Mouse (Mus musculus) liver, embryonic 12.5 days (tissue): ENCODE measurements around the gene Metap1d. TPM values are rescaled to one million over a fixed set of nuclear protein-coding genes. Genes with fewer than 3 reads are reported as not detected.

Experiments
- ATAC-seq: fragments of 200-750 bp; cut with Nextera tagmentation; 2 replicates; pipeline ENCODE4 v1.8.0; 2017; ENCODE audit warnings: moderate number of reproducible peaks, mild to moderate bottlenecking, moderate library complexity
- H3K27ac ChIP-seq: fragments of 300-500 bp; sonication (generic); 2 replicates; pipeline ENCODE4 v1.5.1; 2016; ENCODE audit warnings: mild to moderate bottlenecking
- H3K27me3 ChIP-seq: fragments of 300-500 bp; sonication (generic); replicated peaks from 2 replicates; pipeline ENCODE4 v1.6.1; 2016; ENCODE audit warnings: mild to moderate bottlenecking, moderate library complexity
- H3K36me3 ChIP-seq: fragments of 300-500 bp; sonication (generic); 2 replicates; pipeline ENCODE4 v1.6.1; 2016; ENCODE audit warnings: mild to moderate bottlenecking, moderate library complexity
- H3K4me1 ChIP-seq: fragments of 300-500 bp; sonication (generic); 2 replicates; pipeline ENCODE4 v1.6.1; 2016
- H3K4me2 ChIP-seq: fragments of 300-500 bp; sonication (generic); 2 replicates; pipeline ENCODE4 v1.6.1; 2016; ENCODE audit warnings: mild to moderate bottlenecking, moderate library complexity
- H3K4me3 ChIP-seq: fragments of 300-500 bp; sonication (generic); 2 replicates; pipeline ENCODE4 v1.5.1; 2016; ENCODE audit warnings: mild to moderate bottlenecking, moderate library complexity
- H3K9ac ChIP-seq: fragments of 300-500 bp; sonication (generic); 2 replicates; pipeline ENCODE4 v1.6.1; 2016; ENCODE audit warnings: mild to moderate bottlenecking, moderate library complexity
- H3K9me3 ChIP-seq: fragments of 300-500 bp; sonication (generic); replicated peaks from 2 replicates; pipeline ENCODE4 v1.6.1; 2016; ENCODE audit warnings: mild to moderate bottlenecking, moderate library complexity
- WGBS: fragments of 180-500 bp; shearing (Covaris S2); methylation state at CpG from one replicate; pipeline ENCODE4 v1.1.7; 2016; ENCODE audit not compliant: insufficient replicate concordance; 5-methylcytosine and 5-hydroxymethylcytosine counted together
- polyA plus RNA-seq: library from polyadenylated mRNA; unstranded; fragments of >200 nt; fragmentation: Nextera tagmentation; extraction: Ambion mirVana; gene quantifications from 2 replicates; pipeline ENCODE4 v1.2.1, GENCODE M21; 2016

Gene Metap1d
- polyA plus RNA-seq, result 27.1 and 30.2 TPM in 2 replicates

- H3K4me2 ChIP-seq, result peak within 1 kb of the TSS; percentile 78
- peak within 1 kb of the TSS; percentile 78 for H3K27ac ChIP-seq
- WGBS, result under 1% methylated on average over 61 of the region's 61 CpGs
- no peaks in the 10 kb centered on the region for H3K36me3 ChIP-seq
- peaks cover 60% of the 10 kb centered on the region for H3K4me1 ChIP-seq
- peak; percentile 93 for ATAC-seq
- H3K4me3 ChIP-seq, result peak within 1 kb of the TSS; percentile 77
- peaks cover 19% of the 10 kb centered on the region for H3K27me3 ChIP-seq
- H3K9ac ChIP-seq, result peak within 1 kb of the TSS; percentile 75
- H3K9me3 ChIP-seq, result no peaks in the 10 kb centered on the region
Observed at GRCm38 (mm10) chr2:71453161-71453916, at the start of gene Metap1d. Gene Metap1d (plus strand): TSS chr2:71453276.

DNA sequence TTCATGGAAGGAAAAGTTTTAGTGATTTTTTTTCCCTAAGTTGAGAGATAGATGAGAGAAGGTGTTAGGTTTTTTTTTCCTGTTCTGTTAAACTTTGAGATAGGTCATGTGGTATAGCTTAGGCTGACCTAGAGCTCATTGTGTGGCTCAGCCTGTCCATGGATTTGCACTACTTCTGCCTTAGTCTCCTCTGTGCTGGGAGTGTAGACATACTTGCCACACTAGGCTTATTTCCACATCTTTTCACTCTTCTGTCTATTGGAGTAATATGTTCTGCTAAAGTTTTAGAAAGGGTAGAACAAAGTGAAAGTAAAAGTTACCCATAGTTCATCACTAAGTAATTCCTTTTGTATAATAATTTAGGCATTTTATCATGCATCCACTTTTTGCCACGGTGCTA lies 47.5 kb upstream of the Metap1d start:
- no peaks in the 10 kb centered on the region for H3K4me1 ChIP-seq
- ATAC-seq, result no peak
- WGBS, result 88% methylated on average over 1 of the region's 1 CpGs
- H3K9me3 ChIP-seq, result no peaks in the 10 kb centered on the region
- H3K4me3 ChIP-seq, result no peak overlapping the region
- H3K9ac ChIP-seq, result no peak overlapping the region
- peaks cover 73% of the 10 kb centered on the region for H3K36me3 ChIP-seq
- no peaks in the 10 kb centered on the region for H3K27me3 ChIP-seq
- no peak overlapping the region for H3K27ac ChIP-seq
- H3K4me2 ChIP-seq, result no peak overlapping the region

DNA sequence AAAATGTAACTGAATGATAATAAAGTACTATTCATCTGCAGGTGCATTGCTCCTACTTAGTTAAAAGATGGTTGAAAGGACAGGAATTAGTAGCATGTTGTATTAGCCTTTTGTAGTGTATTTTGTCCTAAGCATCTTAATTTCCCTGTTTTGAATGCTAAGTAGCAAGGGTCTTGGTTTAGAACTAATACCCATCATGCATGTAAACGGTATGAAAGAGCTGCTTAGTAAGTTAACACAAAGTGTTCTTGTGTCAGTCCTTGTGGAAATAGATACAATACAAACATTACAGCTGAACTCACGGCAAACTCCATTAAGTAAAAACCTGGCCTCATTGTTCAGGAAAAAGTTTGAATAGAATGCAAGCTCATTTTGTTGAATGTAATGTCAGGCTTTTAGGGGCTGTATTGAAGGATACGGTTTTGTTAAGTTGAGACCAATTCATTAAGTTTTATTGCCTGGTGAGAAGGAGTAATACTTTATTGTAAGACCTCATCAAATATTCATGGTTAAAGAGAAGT lies 34.3 kb upstream of the Metap1d start:
- H3K9ac ChIP-seq, result no peak overlapping the region
- H3K27me3 ChIP-seq, result no peaks in the 10 kb centered on the region
- H3K27ac ChIP-seq, result no peak overlapping the region
- WGBS, result 90% methylated on average over 3 of the region's 3 CpGs
- ATAC-seq, result no peak
- no peak overlapping the region for H3K4me2 ChIP-seq
- H3K9me3 ChIP-seq, result no peaks in the 10 kb centered on the region
- H3K36me3 ChIP-seq, result peaks cover 60% of the 10 kb centered on the region
- peaks cover 8% of the 10 kb centered on the region; the same call in 1 of the 2 replicates for H3K4me1 ChIP-seq
- no peak overlapping the region for H3K4me3 ChIP-seq

DNA sequence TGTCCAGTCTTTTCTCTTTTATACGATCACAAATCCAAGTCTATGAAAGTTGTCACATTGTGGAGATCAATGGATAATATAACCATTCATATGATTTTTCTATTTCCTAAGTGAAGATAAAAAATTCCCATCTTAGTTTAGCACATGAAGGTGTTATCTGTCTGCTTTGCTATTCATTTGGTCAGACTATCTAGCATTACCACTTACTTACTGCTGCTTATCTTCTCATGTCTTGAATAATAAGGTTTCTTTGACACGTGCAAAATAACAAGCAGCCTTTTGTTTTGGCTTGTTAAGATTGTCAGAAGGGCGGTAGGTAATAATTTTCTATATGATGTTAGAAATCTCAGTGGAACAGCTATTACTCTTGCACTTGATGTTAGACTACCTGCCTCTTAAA lies 33.7 kb upstream of the Metap1d start:
- peaks cover 59% of the 10 kb centered on the region for H3K36me3 ChIP-seq
- H3K9ac ChIP-seq, result no peak overlapping the region
- WGBS, result 50% methylated on average over 3 of the region's 3 CpGs
- H3K27me3 ChIP-seq, result no peaks in the 10 kb centered on the region
- H3K4me2 ChIP-seq, result no peak overlapping the region
- ATAC-seq, result no peak
- H3K9me3 ChIP-seq, result no peaks in the 10 kb centered on the region
- no peak overlapping the region for H3K27ac ChIP-seq
- peaks cover 13% of the 10 kb centered on the region for H3K4me1 ChIP-seq
- no peak overlapping the region for H3K4me3 ChIP-seq

- H3K27ac ChIP-seq, result no peak overlapping the region
- H3K36me3 ChIP-seq, result peaks cover 58% of the 10 kb centered on the region
- WGBS, result 88% methylated on average over 9 of the region's 9 CpGs
- no peak overlapping the region for H3K4me3 ChIP-seq
- ATAC-seq, result no peak
- peaks cover 18% of the 10 kb centered on the region for H3K4me1 ChIP-seq
- H3K9me3 ChIP-seq, result no peaks in the 10 kb centered on the region
- H3K9ac ChIP-seq, result no peak overlapping the region
- H3K4me2 ChIP-seq, result no peak overlapping the region
- no peaks in the 10 kb centered on the region for H3K27me3 ChIP-seq
Observed at GRCm38 (mm10) chr2:71420895-71421425, 32.1 kb upstream of the Metap1d start.

DNA sequence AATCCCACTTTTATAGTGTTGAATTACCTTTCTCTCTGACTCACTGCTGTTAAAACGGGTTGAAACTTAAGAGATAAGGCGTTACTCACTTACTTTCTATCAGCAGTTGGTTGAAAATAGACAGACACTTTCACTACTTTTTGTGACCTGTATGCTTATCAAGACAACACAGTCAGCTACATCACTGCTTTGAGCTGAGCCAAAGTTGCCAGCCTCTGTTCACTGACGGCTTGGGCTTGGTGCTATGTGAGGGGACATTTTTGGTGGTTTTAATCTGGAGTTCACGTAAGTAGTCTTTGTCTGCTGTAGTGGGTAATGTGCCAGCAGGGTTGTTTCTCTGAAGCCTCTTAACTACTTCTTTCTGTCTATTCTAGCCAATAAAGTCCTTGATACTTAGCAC lies 28.5 kb upstream of the Metap1d start:
- H3K4me3 ChIP-seq, result no peak overlapping the region
- WGBS, result 29% methylated on average over 4 of the region's 4 CpGs
- H3K27ac ChIP-seq, result peak overlapping the region; percentile 43; the same call in 1 of the 2 replicates
- no peak overlapping the region for H3K9ac ChIP-seq
- H3K4me1 ChIP-seq, result peaks cover 14% of the 10 kb centered on the region
- H3K36me3 ChIP-seq, result peaks cover 74% of the 10 kb centered on the region
- H3K4me2 ChIP-seq, result peak overlapping the region; percentile 10; the same call in 1 of the 2 replicates
- H3K27me3 ChIP-seq, result no peaks in the 10 kb centered on the region
- ATAC-seq, result peak; percentile 76
- H3K9me3 ChIP-seq, result no peaks in the 10 kb centered on the region

GRCm38 (mm10) chr2:71435440-71435839 lies 17.6 kb upstream of the Metap1d start:
- WGBS, result 74% methylated on average over 3 of the region's 4 CpGs
- H3K27me3 ChIP-seq, result no peaks in the 10 kb centered on the region
- H3K9me3 ChIP-seq, result no peaks in the 10 kb centered on the region
- H3K36me3 ChIP-seq, result peaks cover 83% of the 10 kb centered on the region
- H3K27ac ChIP-seq, result no peak overlapping the region
- no peak overlapping the region for H3K4me3 ChIP-seq
- no peak for ATAC-seq
- H3K4me1 ChIP-seq, result no peaks in the 10 kb centered on the region
- H3K9ac ChIP-seq, result no peak overlapping the region
- H3K4me2 ChIP-seq, result no peak overlapping the region

DNA sequence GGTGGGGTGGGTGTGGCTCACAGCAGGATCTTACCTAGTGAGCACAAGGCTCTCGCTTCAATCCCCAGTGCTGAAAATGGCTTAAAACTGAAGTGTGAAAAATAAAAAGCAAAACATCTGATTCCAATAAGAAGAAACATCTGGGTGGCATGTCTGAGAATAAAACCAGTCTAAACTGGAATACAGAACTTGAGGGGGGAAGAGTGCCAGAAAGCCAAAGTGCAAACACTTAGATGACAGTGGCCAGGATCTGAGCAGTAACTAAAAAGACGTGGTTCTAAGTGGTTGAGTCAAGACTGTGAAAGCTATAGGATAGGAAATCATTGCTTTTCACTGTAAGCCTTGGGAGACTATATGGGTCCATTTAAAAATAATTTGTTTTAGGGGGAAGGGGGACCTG lies 9.7 kb upstream of the Metap1d start:
- ATAC-seq, result no peak
- H3K27ac ChIP-seq, result no peak overlapping the region
- 32% methylated on average over 2 of the region's 2 CpGs for WGBS
- H3K4me1 ChIP-seq, result peaks cover 9% of the 10 kb centered on the region
- H3K9ac ChIP-seq, result no peak overlapping the region
- no peaks in the 10 kb centered on the region for H3K9me3 ChIP-seq
- peaks cover 22% of the 10 kb centered on the region for H3K27me3 ChIP-seq
- H3K4me3 ChIP-seq, result no peak overlapping the region
- peaks cover 35% of the 10 kb centered on the region for H3K36me3 ChIP-seq
- H3K4me2 ChIP-seq, result no peak overlapping the region

DNA sequence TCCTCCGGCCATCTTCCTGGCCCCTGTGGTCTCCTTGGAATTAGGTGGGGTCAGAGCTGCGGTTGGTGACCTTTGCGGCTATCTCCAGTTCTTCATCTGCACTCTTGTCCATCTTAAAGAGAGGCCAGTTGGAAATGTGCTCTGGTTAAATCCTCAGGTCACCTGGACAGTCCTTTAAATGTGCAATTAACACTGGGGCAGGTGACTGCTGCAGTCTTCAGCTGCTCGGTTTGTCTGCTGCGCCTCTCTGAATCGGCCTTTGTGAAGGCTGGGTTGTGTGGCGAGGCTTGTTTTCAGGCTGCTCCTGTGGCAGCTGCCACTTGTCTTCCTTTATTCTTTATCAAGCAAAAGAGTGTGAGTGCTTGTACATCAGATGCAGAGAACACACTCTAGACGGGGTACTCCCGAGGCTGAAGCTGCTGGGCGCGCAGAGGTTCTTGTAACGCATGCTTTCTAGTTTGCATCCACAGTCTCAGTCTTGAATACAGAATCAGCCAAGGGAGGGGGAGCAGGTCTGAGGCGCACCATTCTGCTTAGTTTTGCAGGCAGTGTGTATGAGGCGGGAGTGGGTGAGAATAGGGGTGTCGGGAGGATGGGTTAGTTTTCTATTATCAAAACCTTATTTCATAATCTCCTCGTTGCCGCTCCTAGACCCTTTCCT lies 7.4 kb upstream of the Metap1d start:
- H3K27ac ChIP-seq, result no peak overlapping the region

GRCm38 (mm10) chr2:71449604-71450003 lies 3.5 kb upstream of the Metap1d start:
- H3K27me3 ChIP-seq, result peaks cover 41% of the 10 kb centered on the region
- no peak overlapping the region for H3K27ac ChIP-seq
- no peaks in the 10 kb centered on the region for H3K36me3 ChIP-seq
- H3K9me3 ChIP-seq, result no peaks in the 10 kb centered on the region
- no peak for ATAC-seq
- peaks cover 34% of the 10 kb centered on the region for H3K4me1 ChIP-seq
- no peak overlapping the region for H3K9ac ChIP-seq
- 4% methylated on average over 2 of the region's 2 CpGs for WGBS
- H3K4me3 ChIP-seq, result no peak overlapping the region
- H3K4me2 ChIP-seq, result no peak overlapping the region

More for the DNA sequence above, 7.4 kb upstream of the Metap1d start:
- peaks cover 37% of the 10 kb centered on the region for H3K27me3 ChIP-seq
- WGBS, result 58% methylated on average over 17 of the region's 17 CpGs
- no peak for ATAC-seq
- no peak overlapping the region for H3K4me3 ChIP-seq
- no peak overlapping the region for H3K4me2 ChIP-seq
- no peak overlapping the region for H3K9ac ChIP-seq
- H3K4me1 ChIP-seq, result peaks cover 10% of the 10 kb centered on the region
- peaks cover 16% of the 10 kb centered on the region for H3K36me3 ChIP-seq
- no peaks in the 10 kb centered on the region for H3K9me3 ChIP-seq

DNA sequence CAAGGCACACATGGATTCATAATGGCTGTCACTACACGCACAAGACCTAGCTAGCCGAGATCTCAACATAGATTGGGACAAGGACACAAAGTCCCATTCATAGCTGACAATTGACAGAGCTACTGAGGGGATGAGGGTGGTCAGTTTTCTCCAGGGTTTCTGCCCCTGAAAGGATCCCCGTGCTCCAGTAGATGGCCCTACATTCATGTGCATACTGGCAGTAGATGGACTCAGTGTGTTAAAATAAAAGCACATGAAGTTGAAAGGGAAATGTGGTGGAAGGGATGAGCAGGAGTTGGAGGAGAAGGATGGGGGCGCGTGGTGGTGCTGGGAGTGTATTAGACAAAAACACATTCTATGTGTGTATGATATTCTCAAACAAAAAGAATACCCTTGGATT lies 1.3 kb upstream of the Metap1d start:
- WGBS, result 59% methylated on average over 5 of the region's 5 CpGs
- Histone ChIP-seq H3K36me3 (no peaks in the 10 kb centered on the region), H3K27ac (0 out of 2 replicates have a peak overlapping the region, but pooled peaks have one; percentile 45), H3K9me3 (no peaks in the 10 kb centered on the region), H3K4me1 (peaks cover 51% of the 10 kb centered on the region), H3K4me3 (no peak overlapping the region), H3K4me2 (no peak overlapping the region), H3K9ac (no peak overlapping the region), H3K27me3 (peaks cover 30% of the 10 kb centered on the region)
- ATAC-seq, result no peak

GRCm38 (mm10) chr2:71453917-71454260 lies 813 bp downstream of the Metap1d start:
- Histone ChIP-seq H3K9ac (peak overlapping the region; percentile 75), H3K4me2 (peak overlapping the region; percentile 78), H3K9me3 (no peaks in the 10 kb centered on the region), H3K4me1 (peaks cover 66% of the 10 kb centered on the region), H3K27ac (peak overlapping the region; percentile 78), H3K27me3 (peaks cover 14% of the 10 kb centered on the region), H3K4me3 (peak overlapping the region; percentile 77), H3K36me3 (no peaks in the 10 kb centered on the region)
- 32% methylated on average over 4 of the region's 4 CpGs for WGBS
- ATAC-seq, result no peak
